Mouse (Mus musculus): ENCODE results near the gene Caprin1.

GRCm38 (mm10) chr2:103761993-103762392 is 35.5 kb downstream of the Caprin1 start:
- TF ChIP-seq CTCF (IDR thresholded peaks at IDR 0.05; ENCODE audit: extremely low read depth, insufficient read depth, insufficient read length, insufficient replicate concordance): no peak
- no peak for TF ChIP-seq POLR2A (IDR thresholded peaks at IDR 0.05; ENCODE audit: low read depth, low read length)

All from spleen, adult 2 months (tissue).